In the genomic region with DNA sequence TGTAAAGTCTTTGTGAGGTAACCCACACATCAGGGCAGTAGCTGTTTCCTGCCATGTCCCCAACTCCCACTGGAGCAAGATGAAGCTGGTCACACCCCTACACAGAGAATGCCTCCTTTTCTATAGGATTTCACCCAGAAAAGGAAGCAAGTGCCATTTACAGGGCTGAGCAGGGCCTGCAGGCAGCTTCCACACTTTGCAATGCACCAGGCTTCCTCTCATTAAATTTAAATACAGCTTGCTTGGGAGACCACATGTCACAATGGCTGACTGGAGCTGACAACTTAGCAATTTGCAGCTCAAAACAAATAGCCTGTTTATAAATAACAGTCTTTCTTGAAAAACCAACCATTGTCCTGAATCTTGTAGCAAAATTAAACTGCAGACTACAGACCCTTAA, we compare ENCODE assay signal across 12 mouse cellular contexts. TPM values are rescaled to one million over a fixed set of nuclear protein-coding genes. Genes with fewer than 3 reads are reported as not detected.
DNase-seq lines count a peak whose midpoint lies in the region; ATAC-seq lines count a peak whose summit lies in the region.
"Had no signal": no experiment of that assay in that cellular context is flagged by ENCODE, and none has a peak within 500 bp of the region (broad histone marks: within the 10 kb centered on the region; RNA-seq: fewer than 3 reads in every experiment).

No protein-coding gene starts in this region.

- H3K27ac ChIP-seq in hindbrain, embryonic 10.5 days: peak overlapping the region; percentile 45; the same call in 1 of the 2 replicates
- no peak overlapping the region for H3K27ac ChIP-seq in hindbrain, embryonic 16.5 days (ENCODE audit: low read depth, low read length)
- H3K27ac ChIP-seq in forebrain, embryonic 16.5 days (ENCODE audit: low read length): no peak overlapping the region
- peak overlapping the region; percentile 31; the same call in 1 of the 2 replicates for H3K27ac ChIP-seq in midbrain, embryonic 12.5 days (replicated peaks)
- H3K27ac ChIP-seq: heart, adult 2 months; stomach, postnatal 0 days had no signal

- ATAC-seq in hindbrain, embryonic 16.5 days: no peak
- peak; percentile 67 for ATAC-seq in forebrain, embryonic 16.5 days
- no peak for ATAC-seq in midbrain, embryonic 12.5 days (ENCODE audit: low FRiP score, low read depth)

- no peaks in the 10 kb centered on the region for H3K27me3 ChIP-seq in hindbrain, embryonic 10.5 days (ENCODE audit: insufficient read depth, poor library complexity, severe bottlenecking)
- no peaks in the 10 kb centered on the region for H3K27me3 ChIP-seq in hindbrain, embryonic 16.5 days (replicated peaks; ENCODE audit: control insufficient read depth, insufficient read depth, low read length)
- no peaks in the 10 kb centered on the region for H3K27me3 ChIP-seq in forebrain, embryonic 16.5 days (replicated peaks; ENCODE audit: control insufficient read depth, insufficient read depth, low read length)
- peaks cover 7% of the 10 kb centered on the region; the same call in 1 of the 2 replicates for H3K27me3 ChIP-seq in midbrain, embryonic 12.5 days

- H3K4me1 ChIP-seq in hindbrain, embryonic 10.5 days (replicated peaks): peaks cover 59% of the 10 kb centered on the region
- H3K4me1 ChIP-seq in hindbrain, embryonic 16.5 days (ENCODE audit: control insufficient read depth, insufficient read depth, low read depth, low read length): peaks cover 17% of the 10 kb centered on the region
- H3K4me1 ChIP-seq in forebrain, embryonic 16.5 days (replicated peaks; ENCODE audit: control insufficient read depth, insufficient read depth, low read length): peaks cover 18% of the 10 kb centered on the region
- H3K4me1 ChIP-seq in midbrain, embryonic 12.5 days: peaks cover 21% of the 10 kb centered on the region

- H3K4me3 ChIP-seq in hindbrain, embryonic 10.5 days: no peak overlapping the region
- H3K4me3 ChIP-seq in hindbrain, embryonic 16.5 days (ENCODE audit: low read length): no peak overlapping the region
- no peak overlapping the region for H3K4me3 ChIP-seq in forebrain, embryonic 16.5 days (replicated peaks; ENCODE audit: low read length)
- H3K4me3 ChIP-seq in midbrain, embryonic 12.5 days: no peak overlapping the region
- H3K4me3 ChIP-seq: heart, adult 2 months had no signal

- H3K4me2 ChIP-seq in hindbrain, embryonic 16.5 days (ENCODE audit: low read length): no peak overlapping the region
- peak overlapping the region; percentile 3; the same call in 1 of the 2 replicates for H3K4me2 ChIP-seq in forebrain, embryonic 16.5 days (ENCODE audit: low read length)
- H3K4me2 ChIP-seq in midbrain, embryonic 12.5 days (replicated peaks): no peak overlapping the region

- no peak overlapping the region for H3K9ac ChIP-seq in hindbrain, embryonic 16.5 days (ENCODE audit: low read depth, low read length)
- H3K9ac ChIP-seq in forebrain, embryonic 16.5 days (replicated peaks; ENCODE audit: low read depth, low read length): no peak overlapping the region
- no peak overlapping the region for H3K9ac ChIP-seq in midbrain, embryonic 12.5 days (replicated peaks)

- no peaks in the 10 kb centered on the region for H3K36me3 ChIP-seq in hindbrain, embryonic 10.5 days
- no peaks in the 10 kb centered on the region for H3K36me3 ChIP-seq in hindbrain, embryonic 16.5 days (ENCODE audit: control insufficient read depth, insufficient read depth, low read length)
- no peaks in the 10 kb centered on the region for H3K36me3 ChIP-seq in forebrain, embryonic 16.5 days (ENCODE audit: control insufficient read depth, insufficient read depth)
- H3K36me3 ChIP-seq in midbrain, embryonic 12.5 days: no peaks in the 10 kb centered on the region

- no peaks in the 10 kb centered on the region for H3K9me3 ChIP-seq in hindbrain, embryonic 10.5 days
- no peaks in the 10 kb centered on the region for H3K9me3 ChIP-seq in hindbrain, embryonic 16.5 days (ENCODE audit: control insufficient read depth, low read length)
- H3K9me3 ChIP-seq in forebrain, embryonic 16.5 days (ENCODE audit: control insufficient read depth, low read length): no peaks in the 10 kb centered on the region
- H3K9me3 ChIP-seq in midbrain, embryonic 12.5 days: no peaks in the 10 kb centered on the region

- DNase-seq in hindbrain, embryonic 10.5 days (ENCODE audit: low spot score): no peak
- DNase-seq in brain, adult 2 months (ENCODE audit: low read depth, low spot score): peak; percentile 69
- DNase-seq in lung, postnatal 10 days: no peak
- DNase-seq in right cerebral cortex, adult 2 months (ENCODE audit: low spot score in 2 of 2): no peak
- no peak for DNase-seq in thymus, postnatal 36 days
- DNase-seq: cerebellum, postnatal 25 days; heart, adult 2 months; heart, postnatal 4 days had no signal

RNA-seq across cellular contexts. Expression of a gene that starts 5.5 kb away (rescaled TPM):
- polyA plus RNA-seq in hindbrain, embryonic 10.5 days (2016; fragmentation: Nextera tagmentation; extraction: Ambion mirVana): 10.0 and 10.1 TPM in 2 replicates
- polyA plus RNA-seq in hindbrain, embryonic 16.5 days (2015; fragmentation: Nextera tagmentation; extraction: Ambion mirVana): 5.4 and 5.8 TPM in 2 replicates
- 4.0 and 4.2 TPM in 2 replicates for polyA plus RNA-seq in forebrain, embryonic 16.5 days (2015; fragmentation: Nextera tagmentation; extraction: Ambion mirVana)
- polyA plus RNA-seq in midbrain, embryonic 12.5 days (2016; fragmentation: Nextera tagmentation; extraction: Ambion mirVana): 9.9 and 10.0 TPM in 2 replicates

Comparison
In these comparisons a context has a peak if more than half of its experiments do, and no peak if none do; other contexts are left out.
1. H3K27ac ChIP-seq: peak in hindbrain, embryonic 10.5 days (single experiment) and midbrain, embryonic 12.5 days (single experiment); none in hindbrain, embryonic 16.5 days (single experiment) and forebrain, embryonic 16.5 days (single experiment).